Mouse (Mus musculus) hindlimb bud, embryonic 11.5 days (tissue): ENCODE results near the gene Lingo1.

Source experiments
- DNase-seq: peaks from one replicate; pipeline ENCODE4 v3.0.0-alpha.2; 2012; ENCODE audit warnings: low read depth, low spot score; ENCODE audit errors: extremely low spot score

Lingo1 gene

DNA sequence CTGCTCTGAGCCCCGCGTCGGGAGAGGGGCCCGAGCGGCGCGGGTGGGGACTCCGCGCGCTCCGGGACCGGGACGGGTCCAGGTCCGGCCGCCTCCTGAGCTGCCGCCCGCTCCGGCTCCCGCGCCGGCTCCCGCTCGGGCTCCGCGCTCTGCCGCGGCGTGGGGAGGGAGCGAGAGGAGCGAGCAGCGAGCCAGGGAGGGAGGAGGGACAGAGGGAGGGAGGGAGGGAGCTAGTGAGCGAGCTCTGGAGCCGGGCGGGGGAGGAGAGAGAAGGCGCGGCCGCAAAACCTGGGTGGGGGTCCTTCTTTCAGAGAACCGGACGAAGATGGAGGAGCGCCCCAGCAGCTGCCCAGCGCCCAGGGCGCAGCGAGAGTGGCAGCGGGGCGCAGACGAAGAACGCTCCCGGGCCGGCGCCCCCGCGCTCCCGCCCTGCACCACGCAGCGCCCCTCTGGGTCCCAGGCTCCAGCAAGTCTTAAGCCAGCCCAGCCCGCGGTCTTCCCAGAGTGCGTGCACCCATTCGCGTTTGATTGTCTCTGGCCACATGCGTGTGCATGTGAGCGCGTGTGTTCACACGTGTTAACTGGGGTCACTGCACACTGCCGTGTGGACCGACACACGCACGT is 160.7 kb downstream of the Lingo1 start:
- DNase-seq, result no peak

DNA sequence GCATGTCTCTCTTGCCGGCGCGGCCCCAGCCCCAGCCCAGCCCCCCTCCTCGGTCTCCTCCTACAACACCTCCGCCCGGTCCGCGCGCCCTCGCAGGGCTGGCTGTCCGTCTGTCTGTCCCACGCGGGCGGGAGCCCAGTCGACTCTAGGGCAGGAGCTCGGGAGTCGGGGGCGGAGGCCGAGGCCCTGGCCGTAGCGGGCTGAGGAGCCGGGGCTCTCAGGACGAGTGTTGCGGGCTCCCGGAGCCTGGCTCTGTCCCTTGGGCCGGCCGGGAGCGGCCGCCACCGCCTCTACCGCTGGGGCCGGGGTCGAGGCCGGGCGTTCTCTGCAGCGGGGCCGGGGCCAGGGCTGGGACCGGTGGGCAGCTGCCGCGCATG is 161.2 kb downstream of the Lingo1 start:
- DNase-seq, result no peak

DNA sequence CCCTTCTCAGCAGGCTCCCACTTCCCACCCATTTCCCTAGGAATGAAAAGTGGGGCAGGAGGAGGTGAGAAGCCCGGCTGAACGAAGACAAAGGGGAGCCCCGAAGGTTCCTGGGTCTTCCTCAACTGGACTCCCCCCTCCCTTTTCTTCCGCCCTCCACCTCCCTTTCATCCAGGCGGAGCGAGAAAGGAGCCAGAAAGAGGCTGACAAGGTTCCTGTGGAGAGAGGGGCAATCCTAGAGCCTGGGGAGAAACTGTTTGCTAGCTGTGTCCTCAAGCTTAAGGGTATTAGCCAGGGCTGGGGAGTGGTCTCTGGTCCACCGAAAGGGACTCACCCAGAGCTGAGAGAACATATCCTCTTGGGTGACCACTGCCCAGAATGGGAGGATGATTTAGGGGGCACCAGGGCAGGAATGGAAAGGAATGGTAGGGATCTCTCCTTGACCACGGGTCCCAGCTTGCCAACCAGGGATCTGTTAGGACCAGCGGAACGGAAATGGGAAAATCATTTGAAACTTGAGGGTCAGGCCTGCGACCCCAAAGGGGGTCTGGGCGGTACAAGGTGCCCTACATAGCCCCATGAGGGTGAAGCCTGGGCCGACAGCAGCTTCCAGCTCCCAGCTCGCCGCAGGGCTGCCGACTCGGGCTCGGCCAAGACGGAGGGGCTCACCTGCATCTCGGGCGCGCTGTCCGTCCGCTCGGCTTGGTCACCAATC is 161.7 kb downstream of the Lingo1 start:
- DNase-seq, result no peak

DNA sequence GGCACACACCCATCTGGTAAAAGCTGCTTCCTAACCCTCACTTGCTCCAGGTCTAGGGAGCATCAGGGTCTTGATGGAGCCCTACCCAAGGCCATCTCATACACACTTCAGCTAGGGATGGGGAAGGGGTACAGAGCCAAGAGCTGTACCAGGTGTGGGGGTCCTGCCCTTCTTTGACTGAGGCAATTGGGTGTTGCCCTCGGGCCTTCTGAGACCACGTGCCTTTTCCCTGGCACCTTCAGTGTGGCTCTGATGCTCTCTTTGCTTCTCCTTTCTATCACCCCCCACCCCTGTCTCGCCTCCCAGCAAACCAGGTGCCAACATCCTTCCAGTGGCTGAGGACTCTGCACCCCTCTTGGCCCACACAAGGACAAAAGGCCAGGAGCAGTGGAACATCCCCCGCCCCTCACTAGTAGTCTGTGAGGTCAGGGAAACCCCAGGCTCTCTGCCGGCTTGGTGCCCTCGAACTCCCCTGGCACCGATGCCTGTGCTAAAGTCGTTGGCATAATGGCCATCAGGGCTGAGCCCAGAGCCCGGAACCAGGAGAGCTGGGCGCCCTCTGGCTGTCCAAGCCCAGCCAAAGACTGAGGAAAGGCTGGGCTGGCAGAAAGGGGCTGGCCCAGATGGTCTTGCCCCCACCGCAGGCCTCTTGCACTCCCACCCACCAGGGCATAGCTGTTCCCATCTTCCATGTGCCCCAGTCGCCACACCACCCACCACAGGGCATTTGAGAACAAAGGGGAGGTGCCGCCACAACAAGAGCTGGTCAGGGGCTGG is 162.6 kb downstream of the Lingo1 start:
- DNase-seq, result no peak

DNA sequence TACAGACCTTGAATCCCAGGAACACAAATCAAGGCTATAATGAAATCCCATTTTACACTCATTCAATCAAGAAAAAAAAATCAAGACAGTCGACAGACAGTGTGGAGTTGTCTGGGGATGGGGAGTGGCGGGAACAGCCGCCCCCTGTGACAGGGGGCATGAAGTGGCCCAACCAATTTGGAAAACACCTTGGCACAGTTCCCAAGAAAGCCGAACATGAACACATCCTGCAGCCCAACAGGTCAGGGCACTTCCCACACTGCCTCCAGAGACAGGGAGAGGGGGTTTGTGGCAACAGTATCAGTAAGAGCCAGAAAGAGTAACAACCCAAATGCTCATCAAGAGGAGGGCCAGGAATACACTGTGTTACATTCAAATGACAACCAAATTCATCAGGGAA is 165.3 kb downstream of the Lingo1 start:
- no peak for DNase-seq

DNA sequence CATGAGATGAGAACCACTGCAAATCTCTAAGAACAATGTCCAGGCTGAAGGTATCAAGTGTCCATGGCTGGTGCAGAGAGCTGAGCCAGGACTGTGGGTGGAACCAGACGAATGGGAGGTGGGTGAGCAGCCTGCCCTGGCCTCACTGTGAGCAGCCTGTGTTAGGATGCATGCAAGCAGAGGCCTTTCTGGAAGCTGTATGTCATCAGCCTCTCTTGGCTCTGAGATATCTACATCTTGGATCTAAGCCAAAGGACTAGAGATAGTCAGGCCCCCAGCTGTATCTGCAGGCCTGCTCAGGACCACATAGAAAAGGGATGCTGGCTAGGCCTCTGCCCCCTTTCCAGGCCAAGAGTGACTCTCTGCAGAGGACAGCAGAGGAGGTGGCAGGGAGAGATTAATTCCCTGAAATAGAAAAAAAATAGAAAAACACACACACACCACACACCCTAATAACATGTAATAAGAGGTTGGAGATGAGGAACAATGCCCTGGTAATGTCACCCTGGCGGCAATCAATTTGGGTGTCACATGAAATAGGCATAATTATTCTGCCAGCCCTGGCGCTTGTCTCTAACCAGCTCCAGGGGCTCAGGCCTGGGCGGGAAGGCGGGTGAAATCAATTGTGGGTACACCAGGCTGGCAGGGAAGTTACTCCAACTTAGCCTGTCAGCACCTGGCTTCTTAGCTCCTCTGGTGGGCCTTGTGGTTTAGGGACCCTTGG is 166.4 kb downstream of the Lingo1 start:
- DNase-seq, result no peak

DNA sequence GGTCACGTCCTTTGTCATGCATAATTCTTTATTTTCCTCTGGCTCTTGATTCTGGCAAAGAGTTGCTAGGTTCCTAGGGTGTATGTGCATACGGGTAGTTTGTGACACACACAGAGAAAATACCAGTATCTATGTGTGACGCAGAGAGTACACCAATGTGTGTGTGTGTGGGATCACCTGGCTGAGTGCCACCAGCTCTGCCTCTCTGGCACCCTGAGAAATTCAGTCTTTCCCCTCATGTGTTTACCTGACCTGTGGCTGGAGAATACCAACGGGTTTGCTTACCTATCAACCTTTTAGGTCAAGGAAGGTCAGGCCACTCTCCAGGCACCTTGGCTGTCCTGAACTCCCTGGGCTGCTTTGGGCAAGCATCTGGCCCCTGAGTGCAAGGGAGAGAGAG is 169.0 kb downstream of the Lingo1 start:
- DNase-seq, result no peak

DNA sequence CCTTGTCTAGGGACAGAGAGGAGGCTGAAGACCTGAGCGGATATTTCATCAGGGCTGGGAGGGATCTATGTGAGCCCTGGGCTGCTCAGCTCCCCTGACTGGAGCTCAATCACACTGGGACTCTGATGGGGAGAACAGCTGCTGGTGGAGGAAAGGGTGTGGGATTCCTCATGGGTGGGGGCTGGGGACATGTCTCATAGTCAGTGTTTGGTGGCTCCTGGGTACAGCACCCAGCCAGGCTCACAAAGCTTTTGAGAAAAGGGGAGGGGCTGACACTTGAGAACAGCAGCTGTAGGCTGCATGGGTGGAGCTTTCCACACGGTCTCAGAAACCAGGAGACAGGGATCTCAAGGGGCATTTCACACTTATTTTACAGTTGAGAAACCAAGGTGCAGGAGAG is 171.3 kb downstream of the Lingo1 start:
- no peak for DNase-seq

DNA sequence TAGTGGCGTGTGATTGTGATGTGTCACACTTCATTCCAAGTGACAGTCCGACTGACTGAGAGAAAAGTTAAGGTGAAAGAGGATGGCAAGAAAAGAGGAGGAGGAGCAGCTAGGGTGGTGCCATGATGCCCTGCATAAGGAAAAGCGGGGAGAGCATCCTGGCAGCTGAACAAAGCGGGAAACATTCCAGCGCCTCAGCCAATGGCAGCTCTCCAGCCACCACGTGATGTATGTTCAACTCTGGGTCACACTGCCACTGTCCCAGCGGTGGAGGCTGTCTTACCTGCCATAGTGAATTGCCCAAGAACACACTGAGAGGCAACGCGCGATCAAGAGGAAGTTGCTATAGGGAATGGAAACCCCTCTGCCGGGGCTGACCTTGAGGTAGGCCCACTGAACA is 172.9 kb downstream of the Lingo1 start:
- DNase-seq, result no peak

DNA sequence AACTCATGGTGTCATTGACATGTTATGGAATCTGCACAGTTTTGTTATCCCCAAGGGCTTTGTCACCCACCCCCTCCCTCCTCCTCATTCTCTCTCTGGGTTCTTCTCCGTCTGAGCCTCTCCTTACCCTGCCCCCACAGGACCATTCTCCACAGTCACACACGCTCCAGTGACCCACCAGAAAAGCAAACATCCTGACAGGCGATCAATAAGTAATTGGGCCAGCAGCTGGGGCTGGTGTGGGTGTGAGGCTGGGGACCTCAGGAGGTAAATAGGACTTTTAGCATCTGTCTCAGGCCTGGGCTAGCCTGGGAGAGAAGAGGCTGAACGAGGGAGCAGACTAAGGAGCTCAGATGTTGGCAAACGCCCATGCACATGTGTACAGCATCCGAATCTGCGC is 173.5 kb downstream of the Lingo1 start:
- no peak for DNase-seq

DNA sequence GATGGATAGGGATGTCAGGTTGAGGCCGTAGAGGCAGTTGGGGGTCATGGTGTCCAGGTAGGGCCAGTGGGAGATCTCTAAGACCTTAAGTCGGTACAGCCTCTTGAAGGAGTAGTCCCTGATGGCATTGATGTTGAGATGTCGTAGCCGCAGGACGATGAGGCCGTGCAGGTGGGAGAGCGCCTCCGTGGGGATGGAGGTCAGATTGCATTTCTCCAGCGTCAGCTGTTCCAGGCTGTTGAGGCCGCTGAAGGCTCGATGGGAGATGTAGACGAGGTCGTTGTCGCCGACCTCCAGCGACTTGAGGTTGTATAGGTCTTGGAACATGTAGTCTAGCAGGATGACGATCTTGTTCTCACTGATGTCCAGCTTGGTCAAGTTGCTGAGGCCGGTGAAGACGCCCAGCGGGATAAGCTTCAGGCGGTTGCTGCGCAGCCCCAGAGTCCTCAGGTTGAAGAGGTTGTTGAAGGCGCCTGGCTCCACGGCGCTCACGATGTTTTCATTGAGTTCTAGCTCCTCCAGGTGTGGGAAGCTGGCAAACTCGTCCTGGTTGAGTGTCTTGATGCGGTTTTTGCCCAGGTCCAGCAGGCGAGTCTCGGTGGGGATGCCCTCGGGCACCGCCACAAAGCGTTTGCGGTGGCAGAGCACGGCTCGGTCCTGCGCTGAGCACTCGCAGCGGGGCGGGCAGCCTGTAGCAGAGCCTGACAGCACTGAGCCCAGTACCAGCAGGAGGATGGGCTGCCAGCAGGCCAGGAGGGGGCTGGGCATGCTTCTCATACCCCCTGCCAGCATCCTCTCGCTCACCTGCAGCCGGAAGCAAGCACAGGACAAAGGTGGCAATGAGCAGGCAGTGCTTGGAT is 175.5 kb downstream of the Lingo1 start:
- no peak for DNase-seq

DNA sequence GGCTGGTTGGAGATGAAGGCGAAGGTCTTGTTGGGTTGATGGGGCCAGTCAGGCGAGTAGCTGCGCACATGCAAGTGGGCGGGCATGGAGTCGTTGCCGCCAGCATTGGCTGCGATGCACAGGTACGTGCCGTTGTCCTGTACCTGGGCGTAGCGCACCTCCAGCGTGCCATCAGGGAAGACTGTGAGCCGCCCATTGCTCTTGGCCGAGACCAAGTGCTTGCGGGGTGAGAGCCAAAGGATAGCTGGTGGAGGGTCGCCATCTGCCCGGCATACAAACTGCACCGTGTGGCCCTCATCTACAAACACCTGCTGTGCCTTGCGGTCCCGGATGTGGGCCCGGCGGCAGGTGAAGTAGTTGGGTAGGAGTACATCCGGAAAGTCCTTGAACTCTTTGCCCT is 176.6 kb downstream of the Lingo1 start:
- no peak for DNase-seq

DNA sequence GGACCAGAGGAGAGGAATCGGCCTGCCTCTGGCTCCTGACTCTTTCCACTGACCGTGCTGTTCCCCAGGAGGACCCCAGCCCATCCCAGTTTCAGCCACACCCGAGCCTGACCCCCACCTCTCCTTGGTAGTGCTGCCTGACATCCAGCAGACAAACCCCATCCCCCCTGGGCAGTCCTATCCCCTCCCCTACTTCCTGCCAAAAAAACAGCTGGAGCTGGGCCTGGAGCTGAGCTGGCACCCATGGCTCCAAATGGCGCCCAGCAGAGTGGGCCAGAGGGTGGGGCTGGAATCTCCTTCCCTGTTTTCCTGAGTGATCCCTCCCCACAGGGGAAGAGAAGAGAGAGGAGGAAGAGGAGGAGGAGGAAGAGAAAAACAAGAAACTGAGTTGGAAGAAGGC is 177.6 kb downstream of the Lingo1 start:
- no peak for DNase-seq

DNA sequence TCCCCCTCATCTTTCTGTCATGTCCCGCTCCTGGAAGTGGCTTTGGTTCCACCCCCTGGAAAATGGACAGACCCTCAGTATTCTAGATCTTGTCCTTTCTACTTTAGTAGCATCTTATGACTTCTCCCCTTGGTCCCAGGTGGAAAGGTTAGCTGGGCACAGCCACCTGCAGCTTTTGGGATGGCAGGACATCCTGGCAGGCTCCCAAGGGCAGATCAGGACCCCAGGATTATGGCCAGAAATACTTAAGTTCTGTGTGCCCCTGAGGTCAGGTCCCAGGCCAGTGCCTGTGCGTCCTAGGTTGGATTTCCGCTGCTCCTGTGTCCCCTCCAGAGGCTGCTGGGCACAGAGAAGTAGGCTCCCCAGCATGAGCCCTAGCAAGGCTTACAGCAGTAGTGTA is 180.2 kb downstream of the Lingo1 start:
- no peak for DNase-seq

DNA sequence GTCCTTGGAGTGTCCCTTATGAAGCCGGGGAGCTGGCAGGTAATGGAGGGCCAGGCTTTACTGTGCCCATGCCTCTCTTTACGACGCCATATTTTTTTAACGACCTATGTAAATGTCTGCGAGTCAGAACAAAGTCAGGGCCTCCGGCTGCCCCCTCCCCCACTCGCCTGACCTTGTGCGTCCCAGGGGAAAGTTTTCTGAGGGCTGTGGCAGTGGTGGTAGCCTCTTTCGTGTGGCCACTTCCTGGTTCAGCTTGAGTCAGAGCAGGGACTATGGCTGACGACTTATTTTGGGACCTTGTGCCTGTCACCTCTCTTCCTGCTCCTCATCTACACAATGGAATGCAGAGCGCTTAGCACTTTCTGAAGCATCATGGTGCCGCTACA is 183.5 kb downstream of the Lingo1 start:
- DNase-seq, result no peak

DNA sequence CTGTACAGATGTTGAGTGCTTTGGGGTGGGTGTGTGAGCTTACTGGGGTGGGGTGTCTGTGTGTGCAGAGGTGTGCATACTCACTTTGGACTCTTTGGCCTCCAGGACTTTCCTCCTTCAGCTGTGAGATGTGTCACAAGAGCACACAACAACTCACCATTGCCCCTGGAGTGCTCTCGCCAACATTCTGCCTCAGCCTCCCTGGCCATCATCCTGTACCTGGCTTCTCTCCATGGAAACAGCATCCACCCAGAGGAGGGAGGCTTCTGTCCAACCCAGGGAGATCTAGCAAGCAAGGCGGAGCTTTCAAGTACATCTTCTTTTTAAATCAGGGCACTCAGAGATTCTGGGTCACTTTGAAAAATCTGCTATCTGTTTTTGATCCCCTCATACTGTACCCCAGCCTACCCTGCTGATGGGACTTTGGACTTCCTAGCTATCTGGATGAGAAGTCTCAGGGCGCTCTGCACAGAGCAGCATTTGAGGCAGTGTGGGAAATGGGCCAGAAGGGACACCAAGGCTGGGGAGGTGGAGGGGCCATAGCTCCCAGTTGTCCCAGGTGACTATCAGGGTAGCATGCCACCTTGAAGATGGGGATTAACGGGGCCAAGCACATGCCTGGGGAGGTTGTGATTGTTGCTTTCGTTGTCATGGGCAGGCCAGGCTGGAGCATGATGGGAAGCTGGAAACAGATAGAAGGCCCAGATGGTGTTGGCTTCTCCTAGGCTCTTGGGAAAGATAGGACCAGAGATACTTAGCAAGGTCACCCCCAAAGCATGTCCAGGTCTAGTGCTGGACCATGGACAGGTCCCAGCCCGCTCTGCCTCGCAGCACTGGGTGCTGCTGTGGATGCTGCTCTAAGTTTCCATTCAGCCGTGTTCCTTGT is 184.1 kb downstream of the Lingo1 start:
- no peak for DNase-seq

DNA sequence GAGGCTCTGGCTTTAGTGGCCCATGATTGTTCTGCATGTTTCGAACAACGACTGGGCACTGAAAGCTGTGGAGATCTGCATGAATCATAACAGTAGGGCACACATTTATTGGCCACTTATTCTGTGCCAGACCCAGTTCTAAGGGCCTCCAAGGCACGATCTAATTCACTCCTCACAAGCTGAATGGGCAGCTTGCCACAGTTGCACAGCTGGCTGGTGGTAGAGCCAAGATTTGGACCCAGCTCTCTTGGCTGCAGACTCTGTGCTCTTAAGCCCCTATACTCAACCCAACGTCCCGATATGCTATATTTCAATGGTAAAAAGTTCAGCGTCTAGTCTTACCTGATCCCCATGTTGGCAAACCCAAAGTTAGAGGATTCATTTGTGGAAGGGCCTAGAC is 185.3 kb downstream of the Lingo1 start:
- no peak for DNase-seq

DNA sequence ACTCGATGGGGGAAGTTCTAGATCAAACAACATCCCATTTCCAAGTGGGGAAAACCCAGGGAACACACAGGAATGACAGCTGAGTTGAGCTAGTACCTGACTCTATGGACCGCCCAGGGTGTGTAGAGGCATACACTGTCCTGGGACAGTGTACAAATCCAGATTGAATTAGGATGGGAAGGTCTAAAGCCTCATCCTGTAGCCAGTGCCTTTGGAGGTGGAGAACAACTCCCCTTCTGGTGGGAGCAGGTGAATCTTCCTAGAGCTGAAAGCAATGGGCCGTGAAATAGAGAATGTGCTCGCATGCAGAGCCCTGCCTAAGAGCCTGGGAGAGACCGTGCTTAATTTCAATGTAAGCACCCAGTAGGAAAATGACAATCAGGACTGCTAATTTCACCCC is 185.8 kb downstream of the Lingo1 start:
- no peak for DNase-seq

DNA sequence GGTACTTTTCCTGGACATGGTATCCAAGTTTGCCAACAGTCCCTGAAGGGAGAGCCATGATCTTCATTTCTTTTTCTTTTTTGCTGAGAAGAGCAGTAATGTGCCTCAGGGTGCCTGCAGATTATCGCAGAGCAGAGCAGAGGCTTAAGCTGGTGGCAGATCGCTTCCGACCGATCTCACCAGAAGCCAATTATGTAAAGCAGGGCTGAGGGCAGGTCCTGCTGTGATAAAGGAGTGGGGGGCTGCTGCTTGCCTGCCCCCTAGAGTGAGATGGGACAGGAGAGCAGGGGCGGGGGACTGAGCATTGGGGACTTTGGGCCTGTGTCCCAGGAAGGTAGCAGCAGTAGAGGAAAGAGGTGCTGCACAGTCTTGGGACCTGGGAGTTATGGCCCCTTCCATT is 186.8 kb downstream of the Lingo1 start:
- DNase-seq, result no peak
